Mouse (Mus musculus): ENCODE results near the gene Bag3.
"Not testable (repeated sequence)": the region's sequence is repeated elsewhere in the genome, so short reads cannot be mapped to it uniquely, and the experiment has no call there.

Bag3 gene

GRCm38 (mm10) chr7:128570657-128571056, 47.2 kb downstream of the Bag3 start:
- DNase-seq: not testable (repeated sequence)

DNA sequence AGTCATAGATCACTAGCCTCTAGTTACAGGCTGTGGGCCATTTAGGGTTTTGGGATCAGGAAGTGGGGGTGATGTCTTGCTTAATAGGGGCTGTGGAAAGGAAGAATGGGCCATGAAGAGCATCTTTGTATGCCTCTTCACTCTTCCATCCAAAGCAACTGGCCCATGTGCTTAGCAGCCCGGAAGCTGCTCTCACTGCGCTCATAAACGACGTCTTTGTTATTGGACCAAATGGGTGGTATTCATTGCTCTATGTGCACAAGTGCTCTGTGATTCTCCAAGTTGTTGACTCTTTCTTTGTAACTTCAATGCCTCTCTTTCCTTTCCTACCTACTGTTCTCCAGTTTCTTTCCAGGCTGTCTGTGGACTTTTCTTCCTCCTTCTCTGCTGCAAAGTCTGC, 48.6 kb downstream of the Bag3 start:
- DNase-seq: no peak

GRCm38 (mm10) chr7:128575211-128575610, 51.8 kb downstream of the Bag3 start:
- DNase-seq: no peak

DNA sequence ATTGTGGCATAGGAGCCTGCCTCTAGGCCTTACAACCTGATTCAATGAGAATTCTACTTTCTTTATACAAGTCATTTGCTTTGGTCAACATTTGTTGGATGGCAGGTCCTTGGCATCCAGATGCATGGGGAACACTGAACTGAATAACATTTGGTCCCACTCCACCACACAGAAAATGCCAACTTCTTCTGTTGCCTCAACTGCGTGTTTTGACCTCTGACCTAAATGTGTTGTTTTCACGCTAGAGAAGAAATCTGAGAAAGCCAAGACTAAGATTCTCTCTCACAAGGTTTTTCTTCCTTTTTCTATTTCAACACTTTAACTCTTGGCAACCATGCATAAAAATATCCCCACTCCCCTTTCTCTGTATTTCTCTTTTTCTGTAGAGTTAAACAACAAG, 52.4 kb downstream of the Bag3 start:
- no peak for DNase-seq

- DNase-seq: no peak
Measured at GRCm38 (mm10) chr7:128577607-128578006, 54.2 kb downstream of the Bag3 start.

DNA sequence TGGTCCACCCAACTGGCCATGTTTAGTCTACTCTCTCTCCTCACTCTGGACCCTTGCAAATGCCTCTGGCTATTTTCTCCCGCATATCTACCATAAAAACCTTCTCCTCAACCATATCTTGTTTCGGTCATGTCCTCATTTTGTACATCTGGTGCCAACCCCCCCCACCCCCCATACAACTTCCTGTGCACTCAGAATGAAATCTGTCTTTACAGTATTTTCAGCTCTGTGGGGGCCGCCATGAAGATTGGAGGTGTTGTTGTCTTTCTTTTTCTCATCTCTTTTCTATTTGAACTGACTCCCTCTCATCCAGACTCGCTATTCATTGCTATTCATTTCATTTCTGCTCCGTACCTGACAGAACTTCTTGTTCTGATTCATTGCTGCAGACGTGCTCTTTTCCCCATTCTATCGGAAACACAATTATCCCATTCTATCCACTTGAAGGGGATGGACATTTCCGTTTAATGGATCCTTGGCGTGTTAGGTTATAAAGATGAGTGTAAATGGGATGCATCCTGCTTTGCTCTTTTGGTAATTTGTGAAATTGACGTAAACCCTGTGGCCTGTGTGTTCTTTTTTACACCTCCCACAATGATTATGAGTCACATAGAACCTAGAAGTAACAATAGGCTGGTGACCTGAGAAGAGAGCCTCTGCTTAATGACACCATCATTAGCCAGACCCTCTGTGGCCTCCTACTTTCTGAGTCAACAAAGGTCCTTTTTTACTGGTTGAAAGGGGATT, 55.0 kb downstream of the Bag3 start:
- DNase-seq: no peak

DNA sequence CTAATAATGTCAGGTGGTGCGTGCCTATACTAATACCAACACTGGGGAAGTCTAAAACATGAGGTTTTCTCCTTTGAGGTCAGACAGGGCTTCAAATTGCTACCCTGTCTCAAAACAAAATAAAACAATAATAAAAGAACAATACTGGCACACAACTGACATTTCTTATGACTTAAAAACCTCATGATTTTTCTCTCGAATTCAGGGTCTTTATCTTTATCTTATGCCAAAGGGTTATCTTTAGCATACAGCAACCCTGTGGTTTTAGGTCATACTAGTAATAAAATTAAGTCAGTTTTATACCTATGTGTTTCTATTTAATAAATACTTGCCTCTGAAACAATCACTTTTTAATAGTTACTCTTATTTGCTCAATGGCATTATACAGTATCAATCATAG, 56.0 kb downstream of the Bag3 start:
- DNase-seq: no peak

DNA sequence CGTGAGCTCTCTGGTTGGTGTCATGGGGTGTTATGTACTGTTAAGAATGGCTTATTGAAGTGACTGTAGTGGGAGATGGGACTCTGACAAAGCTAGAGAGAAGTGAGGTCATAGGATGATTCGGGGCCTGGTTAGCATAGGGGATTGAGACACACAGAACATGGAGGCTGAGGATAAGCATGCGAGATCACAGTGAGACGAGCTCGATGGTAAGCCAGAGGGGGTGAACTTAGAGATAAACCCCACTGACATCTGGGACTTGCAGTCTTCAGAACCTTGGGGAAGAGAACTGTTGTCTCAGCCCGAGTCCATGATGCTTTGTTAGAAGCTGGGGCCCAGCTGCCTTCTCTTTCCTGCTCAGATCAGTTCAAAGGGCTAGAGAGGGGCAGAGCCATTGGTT, 56.9 kb downstream of the Bag3 start:
- DNase-seq: no peak

DNA sequence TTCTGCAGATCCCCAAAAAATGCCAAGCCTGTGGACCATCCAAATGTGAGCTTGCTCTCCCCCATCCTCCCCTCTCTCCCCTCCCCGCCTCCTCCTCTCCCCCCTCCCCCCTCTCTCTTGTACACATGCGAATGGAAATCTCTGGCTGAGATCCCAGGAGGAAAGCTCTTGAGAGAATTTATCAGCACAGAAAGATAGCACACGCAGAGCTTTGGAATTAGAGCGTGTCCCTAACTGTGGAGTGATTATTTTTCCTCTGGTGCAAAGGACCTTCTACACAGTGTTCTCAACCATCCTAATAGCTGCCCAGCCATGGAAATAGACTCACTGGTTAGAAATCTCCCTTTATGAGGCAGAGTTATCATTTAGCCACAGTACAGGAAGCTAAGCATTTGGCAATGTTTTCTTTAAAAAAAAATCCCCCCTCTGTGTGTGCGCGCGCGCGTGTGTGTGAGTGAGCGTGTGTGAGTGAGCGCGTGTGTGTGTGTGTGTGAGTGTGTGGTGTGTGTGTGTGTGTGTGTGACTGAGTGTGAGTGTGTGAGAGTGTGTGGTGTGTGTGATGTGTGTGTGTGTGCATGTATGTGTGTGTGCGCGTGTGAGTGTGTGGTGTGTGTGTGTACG, 58.6 kb downstream of the Bag3 start:
- no peak for DNase-seq

DNA sequence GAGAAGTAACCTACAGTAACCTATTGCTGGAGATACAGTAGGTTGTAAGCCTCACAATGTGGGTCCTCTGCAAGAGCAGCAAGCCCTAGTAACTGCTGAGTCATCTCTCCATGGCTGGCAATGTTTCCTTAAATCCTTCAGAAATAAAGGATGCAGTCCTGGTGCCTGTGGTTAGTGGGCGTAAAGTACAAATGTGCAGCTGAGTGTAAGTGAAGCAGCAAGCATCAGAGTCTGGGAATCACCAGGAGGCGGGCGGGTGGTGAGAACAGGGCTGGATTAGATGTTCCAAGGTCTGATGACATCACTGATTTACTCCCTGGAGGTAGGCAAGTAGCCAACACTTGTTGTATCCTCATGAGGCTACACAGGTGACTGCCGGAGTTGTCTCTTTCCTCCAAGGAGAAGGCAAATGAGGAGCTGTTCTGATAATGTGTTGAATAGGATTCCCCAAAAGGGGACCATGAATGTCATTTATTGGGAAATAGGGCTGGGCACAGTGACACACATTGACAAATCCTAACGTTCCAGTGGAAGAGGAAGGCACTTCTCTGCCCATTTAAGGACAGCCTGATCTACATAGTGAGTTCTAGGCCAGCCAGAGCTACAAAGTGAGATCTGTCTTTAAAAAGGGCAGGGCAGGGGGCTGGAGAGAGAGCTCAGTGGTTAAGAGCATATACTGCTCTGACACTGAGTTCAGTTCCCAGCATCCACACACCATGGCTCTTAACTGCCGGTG, 60.0 kb downstream of the Bag3 start:
- DNase-seq: peak; percentile 32

GRCm38 (mm10) chr7:128587334-128587933, 64.0 kb downstream of the Bag3 start:
- no peak for DNase-seq

- no peak for DNase-seq
Measured at GRCm38 (mm10) chr7:128591345-128592084, 68.1 kb downstream of the Bag3 start.

GRCm38 (mm10) chr7:128592118-128592935, 68.9 kb downstream of the Bag3 start:
- DNase-seq: peak; percentile 40

- DNase-seq: no peak
Measured at GRCm38 (mm10) chr7:128592936-128593241, 69.5 kb downstream of the Bag3 start.

DNA sequence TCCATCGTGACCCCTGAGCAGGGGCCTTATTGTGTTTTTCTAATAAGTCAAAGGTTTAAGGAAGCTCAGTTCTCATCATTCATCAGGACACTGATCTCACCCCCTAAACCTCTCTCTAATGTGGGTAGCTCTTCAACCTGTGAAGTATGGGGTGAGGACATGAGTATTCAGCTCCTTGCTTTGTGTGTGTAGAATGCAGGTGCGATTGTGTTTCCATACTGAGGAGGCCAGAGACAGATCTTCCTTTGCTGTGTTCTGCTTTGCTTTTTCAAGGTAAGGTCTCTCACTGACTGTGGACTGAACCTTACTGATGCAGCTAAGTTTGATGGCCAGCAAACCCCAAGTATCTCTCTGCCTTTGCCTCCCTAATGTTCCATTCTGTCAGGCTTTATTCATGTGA, 72.9 kb downstream of the Bag3 start:
- no peak for DNase-seq

All from kidney, adult 18-20 months (tissue).